Mouse (Mus musculus) splenic B cell, adult 2 months (primary cell): ENCODE measurements around the gene Itpk1.
A peak's percentile ranks its signal among the peaks of the same experiment; 100 is the strongest.

Experiments
- DNase-seq: peaks from one replicate; pipeline ENCODE4 v3.0.0-alpha.2; 2011; ENCODE audit warnings: low read depth, low spot score
- H3K27me3 ChIP-seq: 2 replicates; pipeline ENCODE4 v1.6.1; 2012; ENCODE audit warnings: mild to moderate bottlenecking, low read length, moderate library complexity, mixed read lengths; ENCODE audit not compliant: control insufficient read depth, poor library complexity, insufficient read depth, severe bottlenecking
- H3K36me3 ChIP-seq: 2 replicates; pipeline ENCODE4 v1.6.1; 2012; ENCODE audit warnings: mild to moderate bottlenecking, low read length, moderate library complexity, mixed read lengths; ENCODE audit not compliant: control insufficient read depth, poor library complexity, insufficient read depth, severe bottlenecking

Gene Itpk1

GRCm38 (mm10) chr12:102622302-102622842 is 82.4 kb downstream of the Itpk1 start:
- no peak for DNase-seq
- H3K36me3 ChIP-seq, result no peaks in the 10 kb centered on the region
- no peaks in the 10 kb centered on the region for H3K27me3 ChIP-seq

GRCm38 (mm10) chr12:102621811-102622210 is 82.9 kb downstream of the Itpk1 start:
- no peak for DNase-seq
- Histone ChIP-seq H3K27me3 (no peaks in the 10 kb centered on the region), H3K36me3 (no peaks in the 10 kb centered on the region)

- peak; percentile 18 for DNase-seq
- H3K27me3 ChIP-seq, result no peaks in the 10 kb centered on the region
These were observed 83.5 kb downstream of the Itpk1 start for GRCm38 (mm10) chr12:102621205-102621604.

GRCm38 (mm10) chr12:102619908-102620307 is 84.8 kb downstream of the Itpk1 start:
- H3K36me3 ChIP-seq, result no peaks in the 10 kb centered on the region
- H3K27me3 ChIP-seq, result no peaks in the 10 kb centered on the region
- peak; percentile 22 for DNase-seq

More at GRCm38 (mm10) chr12:102621205-102621604, 83.5 kb downstream of the Itpk1 start:
- no peaks in the 10 kb centered on the region for H3K36me3 ChIP-seq

GRCm38 (mm10) chr12:102618085-102618484 is 86.6 kb downstream of the Itpk1 start:
- no peak for DNase-seq
- Histone ChIP-seq H3K27me3 (no peaks in the 10 kb centered on the region), H3K36me3 (no peaks in the 10 kb centered on the region)

GRCm38 (mm10) chr12:102616843-102617519 is 87.7 kb downstream of the Itpk1 start:
- no peaks in the 10 kb centered on the region for H3K27me3 ChIP-seq
- DNase-seq, result no peak
- no peaks in the 10 kb centered on the region for H3K36me3 ChIP-seq

- Histone ChIP-seq H3K36me3 (no peaks in the 10 kb centered on the region), H3K27me3 (no peaks in the 10 kb centered on the region)
- no peak for DNase-seq
These were observed 88.5 kb downstream of the Itpk1 start for GRCm38 (mm10) chr12:102616201-102616600.

GRCm38 (mm10) chr12:102613411-102613810 is 91.3 kb downstream of the Itpk1 start:
- no peaks in the 10 kb centered on the region for H3K36me3 ChIP-seq
- DNase-seq, result no peak
- no peaks in the 10 kb centered on the region for H3K27me3 ChIP-seq

GRCm38 (mm10) chr12:102612431-102612830 is 92.3 kb downstream of the Itpk1 start:
- DNase-seq, result peak; percentile 22
- Histone ChIP-seq H3K27me3 (no peaks in the 10 kb centered on the region), H3K36me3 (no peaks in the 10 kb centered on the region)

- Histone ChIP-seq H3K36me3 (no peaks in the 10 kb centered on the region; the same call in 1 of the 2 replicates), H3K27me3 (no peaks in the 10 kb centered on the region)
- DNase-seq, result no peak
These were observed 93.8 kb downstream of the Itpk1 start for GRCm38 (mm10) chr12:102610927-102611326.

- Histone ChIP-seq H3K27me3 (no peaks in the 10 kb centered on the region), H3K36me3 (no peaks in the 10 kb centered on the region; the same call in 1 of the 2 replicates)
- DNase-seq, result no peak
These were observed 96.8 kb downstream of the Itpk1 start for GRCm38 (mm10) chr12:102607808-102608517.

- no peaks in the 10 kb centered on the region for H3K27me3 ChIP-seq
- no peak for DNase-seq
- no peaks in the 10 kb centered on the region; the same call in 1 of the 2 replicates for H3K36me3 ChIP-seq
These were observed 97.7 kb downstream of the Itpk1 start for GRCm38 (mm10) chr12:102607066-102607465.

GRCm38 (mm10) chr12:102605607-102606006 is 99.1 kb downstream of the Itpk1 start:
- no peak for DNase-seq
- H3K36me3 ChIP-seq, result no peaks in the 10 kb centered on the region; the same call in 1 of the 2 replicates
- H3K27me3 ChIP-seq, result no peaks in the 10 kb centered on the region

- DNase-seq, result no peak
- no peaks in the 10 kb centered on the region; the same call in 1 of the 2 replicates for H3K36me3 ChIP-seq
- no peaks in the 10 kb centered on the region for H3K27me3 ChIP-seq
These were observed 102.3 kb downstream of the Itpk1 start for GRCm38 (mm10) chr12:102602255-102603041.
